Mouse (Mus musculus) bone marrow, adult 2 months (tissue): ENCODE data around the gene Nkx2-2. TPM values are rescaled to one million over a fixed set of nuclear protein-coding genes. Genes with fewer than 3 reads are reported as not detected.

Experiments used
- H3K27ac ChIP-seq: fragments of 200-500 bp; 2 replicates; pipeline ENCODE4 v1.5.1; 2012; ENCODE audit warnings: low read depth, mild to moderate bottlenecking, control low read depth, inconsistent platforms, low read length; ENCODE audit not compliant: control insufficient read depth, poor library complexity, insufficient read depth
- H3K4me1 ChIP-seq: fragments of 200-500 bp; 2 replicates; pipeline ENCODE4 v1.6.1; 2011; ENCODE audit warnings: low read length; ENCODE audit not compliant: control insufficient read depth, insufficient read depth
- H3K4me3 ChIP-seq: fragments of 200-500 bp; replicated peaks from 2 replicates; pipeline ENCODE3; 2011; ENCODE audit warnings: mild to moderate bottlenecking, low read depth, low read length, control low read depth; ENCODE audit not compliant: control insufficient read depth
- CTCF ChIP-seq: fragments of 200-500 bp; IDR thresholded peaks from 2 replicates; pipeline ENCODE4 v1.5.1; 2011; ENCODE audit warnings: low read length, control low read depth; ENCODE audit not compliant: control insufficient read depth, insufficient read depth
- POLR2A ChIP-seq: fragments of 200-500 bp; IDR thresholded peaks from 2 replicates; pipeline ENCODE4 v1.6.1; 2011; ENCODE audit warnings: low read depth, mild to moderate bottlenecking, control low read depth, low read length, borderline replicate concordance; ENCODE audit not compliant: control insufficient read depth
- WGBS: fragments of 180-500 bp; shearing (Covaris S2); methylation state at CpG from one replicate; pipeline ENCODE4 v1.1.7; 2018; 5-methylcytosine and 5-hydroxymethylcytosine counted together
- polyA plus RNA-seq: library from polyadenylated mRNA; stranded (reverse); fragments of >200 nt; gene quantifications from 2 replicates; pipeline ENCODE4 v1.2.4, GENCODE M21; 2011; ENCODE audit warnings: low replicate concordance; ENCODE audit not compliant: missing spikeins, insufficient read depth, insufficient read length

Nkx2-2 gene
- polyA plus RNA-seq, 1 experiment = not detected

- WGBS = 6% methylated on average over 12 of the region's 12 CpGs
- no peaks in the 10 kb centered on the region; the same call in 1 of the 2 replicates for H3K4me1 ChIP-seq
- H3K27ac ChIP-seq = no peak overlapping the region
- no peak for TF ChIP-seq POLR2A
- no peak for TF ChIP-seq CTCF
- no peak overlapping the region for H3K4me3 ChIP-seq
Measured at GRCm38 (mm10) chr2:147183521-147183920, 10.5 kb downstream of the Nkx2-2 start.

GRCm38 (mm10) chr2:147182709-147183260 is 11.3 kb downstream of the Nkx2-2 start:
- TF ChIP-seq CTCF = no peak
- TF ChIP-seq POLR2A = no peak
- Histone ChIP-seq H3K4me3 (no peak overlapping the region), H3K27ac (no peak overlapping the region), H3K4me1 (no peaks in the 10 kb centered on the region; the same call in 1 of the 2 replicates)
- WGBS = 5% methylated on average over 25 of the region's 25 CpGs

- Histone ChIP-seq H3K4me1 (no peaks in the 10 kb centered on the region; the same call in 1 of the 2 replicates), H3K27ac (no peak overlapping the region), H3K4me3 (no peak overlapping the region)
- TF ChIP-seq POLR2A = no peak
- TF ChIP-seq CTCF = no peak
- WGBS = 26% methylated on average over 18 of the region's 18 CpGs
Measured at GRCm38 (mm10) chr2:147181926-147182708, 11.9 kb downstream of the Nkx2-2 start.

- TF ChIP-seq CTCF = no peak
- no peak for TF ChIP-seq POLR2A
- 28% methylated on average over 5 of the region's 5 CpGs for WGBS
- no peak overlapping the region for H3K27ac ChIP-seq
Measured at GRCm38 (mm10) chr2:147181304-147181665, 12.8 kb downstream of the Nkx2-2 start.

GRCm38 (mm10) chr2:147180649-147181303 is 13.3 kb downstream of the Nkx2-2 start:
- no peaks in the 10 kb centered on the region; the same call in 1 of the 2 replicates for H3K4me1 ChIP-seq
- no peak for TF ChIP-seq CTCF
- no peak for TF ChIP-seq POLR2A
- 19% methylated on average over 32 of the region's 32 CpGs for WGBS

More at GRCm38 (mm10) chr2:147181304-147181665, 12.8 kb downstream of the Nkx2-2 start:
- Histone ChIP-seq H3K4me1 (no peaks in the 10 kb centered on the region; the same call in 1 of the 2 replicates), H3K4me3 (no peak overlapping the region)

GRCm38 (mm10) chr2:147178091-147179059 is 15.7 kb downstream of the Nkx2-2 start:
- WGBS = 3% methylated on average over 39 of the region's 39 CpGs
- Histone ChIP-seq H3K27ac (no peak overlapping the region), H3K4me1 (no peaks in the 10 kb centered on the region), H3K4me3 (no peak overlapping the region)
- TF ChIP-seq CTCF (peak; percentile 56), POLR2A (no peak)

More at GRCm38 (mm10) chr2:147180649-147181303, 13.3 kb downstream of the Nkx2-2 start:
- H3K27ac ChIP-seq = no peak overlapping the region
- H3K4me3 ChIP-seq = no peak overlapping the region

GRCm38 (mm10) chr2:147177672-147178071 is 16.4 kb downstream of the Nkx2-2 start:
- H3K4me3 ChIP-seq = no peak overlapping the region
- 9% methylated on average over 10 of the region's 10 CpGs for WGBS

More at GRCm38 (mm10) chr2:147177672-147178071, 16.4 kb downstream of the Nkx2-2 start:
- Histone ChIP-seq H3K27ac (no peak overlapping the region), H3K4me1 (no peaks in the 10 kb centered on the region)
- TF ChIP-seq CTCF = peak; percentile 78
- TF ChIP-seq POLR2A = no peak
